Mouse (Mus musculus) limb, embryonic 11.5 days (tissue): ENCODE measurements around the gene Gm47985. TPM values are rescaled to one million over a fixed set of nuclear protein-coding genes. Genes with fewer than 3 reads are reported as not detected.

ENCODE experiments used
- ATAC-seq: fragments of 200-750 bp; cut with Nextera tagmentation; 2 replicates; pipeline ENCODE4 v1.8.0; 2017; ENCODE audit warnings: low read depth; ENCODE audit not compliant: insufficient number of reproducible peaks, low FRiP score, low TSS enrichment
- DNase-seq: peaks from one replicate; pipeline ENCODE4 v3.0.0-alpha.2; 2015; ENCODE audit warnings: low spot score
- H3K27ac ChIP-seq: fragments of 300-500 bp; sonication (generic); replicated peaks from 2 replicates; pipeline ENCODE4 v1.5.1; 2014; ENCODE audit warnings: low read depth, mild to moderate bottlenecking, low read length
- H3K27me3 ChIP-seq: fragments of 300-500 bp; sonication (generic); 2 replicates; pipeline ENCODE4 v1.6.1; 2014; ENCODE audit warnings: mild to moderate bottlenecking, low read length, mixed read lengths; ENCODE audit not compliant: control insufficient read depth, insufficient read depth
- H3K36me3 ChIP-seq: fragments of 300-500 bp; sonication (generic); 2 replicates; pipeline ENCODE4 v1.6.1; 2014; ENCODE audit warnings: mild to moderate bottlenecking, low read length, moderate library complexity, mixed read lengths; ENCODE audit not compliant: control insufficient read depth, insufficient read depth
- H3K4me1 ChIP-seq: fragments of 300-500 bp; sonication (generic); 2 replicates; pipeline ENCODE4 v1.6.1; 2014; ENCODE audit warnings: low read length, mixed read lengths; ENCODE audit not compliant: control insufficient read depth, insufficient read depth
- H3K4me2 ChIP-seq: fragments of 300-500 bp; sonication (generic); 2 replicates; pipeline ENCODE4 v1.6.1; 2014; ENCODE audit warnings: low read depth, mild to moderate bottlenecking, moderate library complexity; ENCODE audit not compliant: severe bottlenecking
- H3K4me3 ChIP-seq: fragments of 300-500 bp; sonication (generic); 2 replicates; pipeline ENCODE4 v1.5.1; 2014; ENCODE audit warnings: low read depth, low read length
- H3K9ac ChIP-seq: fragments of 300-500 bp; sonication (generic); 2 replicates; pipeline ENCODE4 v1.6.1; 2014; ENCODE audit warnings: mild to moderate bottlenecking, low read length
- H3K9me3 ChIP-seq: fragments of 300-500 bp; sonication (generic); 2 replicates; pipeline ENCODE4 v1.6.1; 2016; ENCODE audit warnings: low read length; ENCODE audit not compliant: control insufficient read depth
- WGBS: fragments of 180-500 bp; shearing (Covaris S2); extraction: QIAGEN DNeasy Blood & Tissue Kit; methylation state at CpG from one replicate; pipeline ENCODE4 v1.1.7; 2014; 5-methylcytosine and 5-hydroxymethylcytosine counted together
- polyA plus RNA-seq: library from polyadenylated mRNA; unstranded; fragments of >200 nt; fragmentation: Nextera tagmentation; extraction: Ambion mirVana; gene quantifications from 2 replicates; pipeline ENCODE4 v1.2.1, GENCODE M21; 2014

The Gm47985 gene
- polyA plus RNA-seq, 1 experiment from 2014 or later, result 0.57 TPM

- H3K9ac ChIP-seq, result no peak overlapping the region
- H3K27me3 ChIP-seq, result no peaks in the 10 kb centered on the region
- H3K36me3 ChIP-seq, result no peaks in the 10 kb centered on the region
- no peak overlapping the region for H3K27ac ChIP-seq
- no peak overlapping the region for H3K4me2 ChIP-seq
- H3K9me3 ChIP-seq, result no peaks in the 10 kb centered on the region
- ATAC-seq (no peak), DNase-seq (no peak)
- H3K4me3 ChIP-seq, result no peak overlapping the region
- 91% methylated on average over 5 of the region's 5 CpGs for WGBS
- H3K4me1 ChIP-seq, result no peaks in the 10 kb centered on the region
Observed at GRCm38 (mm10) chr1:151219045-151219444, 36.7 kb downstream of the Gm47985 start.

- H3K27me3 ChIP-seq, result no peaks in the 10 kb centered on the region
- ATAC-seq (no peak), DNase-seq (no peak)
- H3K4me1 ChIP-seq, result no peaks in the 10 kb centered on the region
- H3K36me3 ChIP-seq, result no peaks in the 10 kb centered on the region
- H3K9ac ChIP-seq, result no peak overlapping the region
- WGBS, result 72% methylated on average over 7 of the region's 7 CpGs
- no peak overlapping the region for H3K27ac ChIP-seq
- H3K4me2 ChIP-seq, result no peak overlapping the region
- H3K9me3 ChIP-seq, result no peaks in the 10 kb centered on the region
- no peak overlapping the region for H3K4me3 ChIP-seq
Observed at GRCm38 (mm10) chr1:151220098-151220497, 37.8 kb downstream of the Gm47985 start.

- Histone ChIP-seq H3K27ac (no peak overlapping the region), H3K4me2 (no peak overlapping the region), H3K36me3 (no peaks in the 10 kb centered on the region), H3K4me3 (no peak overlapping the region), H3K4me1 (no peaks in the 10 kb centered on the region), H3K9me3 (no peaks in the 10 kb centered on the region), H3K27me3 (no peaks in the 10 kb centered on the region), H3K9ac (no peak overlapping the region)
- 80% methylated on average over 10 of the region's 10 CpGs for WGBS
- no peak for ATAC-seq
- DNase-seq, result no peak
Observed at GRCm38 (mm10) chr1:151222561-151223267, 40.4 kb downstream of the Gm47985 start.

GRCm38 (mm10) chr1:151223377-151223776 lies 41.0 kb downstream of the Gm47985 start:
- no peaks in the 10 kb centered on the region for H3K9me3 ChIP-seq
- ATAC-seq (no peak), DNase-seq (no peak)
- H3K27me3 ChIP-seq, result no peaks in the 10 kb centered on the region
- no peaks in the 10 kb centered on the region for H3K4me1 ChIP-seq
- no peak overlapping the region for H3K4me2 ChIP-seq
- 81% methylated on average over 1 of the region's 1 CpGs for WGBS
- H3K9ac ChIP-seq, result no peak overlapping the region
- H3K36me3 ChIP-seq, result no peaks in the 10 kb centered on the region
- no peak overlapping the region for H3K27ac ChIP-seq
- no peak overlapping the region for H3K4me3 ChIP-seq

GRCm38 (mm10) chr1:151224536-151224935 lies 42.2 kb downstream of the Gm47985 start:
- Histone ChIP-seq H3K4me2 (no peak overlapping the region), H3K4me1 (no peaks in the 10 kb centered on the region), H3K9me3 (no peaks in the 10 kb centered on the region), H3K36me3 (no peaks in the 10 kb centered on the region), H3K27me3 (no peaks in the 10 kb centered on the region), H3K9ac (no peak overlapping the region), H3K4me3 (no peak overlapping the region), H3K27ac (no peak overlapping the region)
- no peak for ATAC-seq
- DNase-seq, result no peak
- WGBS, result 92% methylated on average over 1 of the region's 1 CpGs

- no peak for ATAC-seq
- Histone ChIP-seq H3K4me3 (no peak overlapping the region), H3K4me2 (no peak overlapping the region), H3K4me1 (no peaks in the 10 kb centered on the region), H3K9me3 (no peaks in the 10 kb centered on the region), H3K27me3 (no peaks in the 10 kb centered on the region), H3K9ac (no peak overlapping the region), H3K36me3 (no peaks in the 10 kb centered on the region), H3K27ac (no peak overlapping the region)
- WGBS, result 77% methylated on average over 8 of the region's 8 CpGs
- no peak for DNase-seq
Observed at GRCm38 (mm10) chr1:151227506-151227905, 45.2 kb downstream of the Gm47985 start.

GRCm38 (mm10) chr1:151228320-151228989 lies 46.1 kb downstream of the Gm47985 start:
- DNase-seq (no peak), ATAC-seq (no peak)
- no peak overlapping the region for H3K4me2 ChIP-seq
- no peaks in the 10 kb centered on the region for H3K4me1 ChIP-seq
- H3K27ac ChIP-seq, result no peak overlapping the region
- no peak overlapping the region for H3K9ac ChIP-seq
- WGBS, result 64% methylated on average over 1 of the region's 1 CpGs
- H3K9me3 ChIP-seq, result no peaks in the 10 kb centered on the region
- H3K4me3 ChIP-seq, result no peak overlapping the region
- no peaks in the 10 kb centered on the region for H3K27me3 ChIP-seq
- no peaks in the 10 kb centered on the region for H3K36me3 ChIP-seq

- DNase-seq (no peak), ATAC-seq (no peak)
- Histone ChIP-seq H3K27ac (no peak overlapping the region), H3K4me1 (no peaks in the 10 kb centered on the region), H3K4me3 (no peak overlapping the region), H3K9ac (no peak overlapping the region), H3K4me2 (no peak overlapping the region), H3K27me3 (no peaks in the 10 kb centered on the region), H3K36me3 (no peaks in the 10 kb centered on the region), H3K9me3 (no peaks in the 10 kb centered on the region)
- 83% methylated on average over 3 of the region's 3 CpGs for WGBS
Observed at GRCm38 (mm10) chr1:151232346-151232745, 50.0 kb downstream of the Gm47985 start.
